Mouse (Mus musculus): ENCODE data around the gene Zmym5. TPM values are rescaled to one million over a fixed set of nuclear protein-coding genes. Genes with fewer than 3 reads are reported as not detected.
"Not testable (repeated sequence)": the region's sequence is repeated elsewhere in the genome, so short reads cannot be mapped to it uniquely, and the experiment has no call there.

Zmym5 gene
- total RNA-seq (2021), result 30.7 and 34.7 TPM in 2 replicates
- long read RNA-seq, experiment 1, full-length matches to known transcripts, result 1 of 12 reads
- long read RNA-seq, experiment 1, partial matches to known transcripts, result 3 of 12 reads
- long read RNA-seq, experiment 1, other reads (novel, unspliced or antisense), result 8 of 12 reads
- long read RNA-seq, experiment 2, partial matches to known transcripts, result 2 of 10 reads
- long read RNA-seq, experiment 2, other reads (novel, unspliced or antisense), result 8 of 10 reads

- peak; percentile 95 for DNase-seq
These were observed at the start of gene Zmym5 for GRCm38 (mm10) chr14:56811701-56812339. Zmym5 (minus strand) TSS chr14:56811716.

- no peak for DNase-seq
These were observed 38.2 kb upstream of the Zmym5 start for GRCm38 (mm10) chr14:56849681-56850080.

GRCm38 (mm10) chr14:56848322-56848721 lies 36.8 kb upstream of the Zmym5 start:
- DNase-seq, result no peak

- no peak for DNase-seq
These were observed 33.0 kb upstream of the Zmym5 start for GRCm38 (mm10) chr14:56844507-56844906.

GRCm38 (mm10) chr14:56844033-56844432 lies 32.5 kb upstream of the Zmym5 start:
- DNase-seq, result no peak

- not testable (repeated sequence) for DNase-seq
These were observed 23.1 kb upstream of the Zmym5 start for GRCm38 (mm10) chr14:56834576-56834975.

GRCm38 (mm10) chr14:56833211-56833610 lies 21.7 kb upstream of the Zmym5 start:
- peak; percentile 20 for DNase-seq

GRCm38 (mm10) chr14:56832563-56833113 lies 21.1 kb upstream of the Zmym5 start:
- no peak for DNase-seq

- DNase-seq, result no peak
These were observed 20.6 kb upstream of the Zmym5 start for GRCm38 (mm10) chr14:56832147-56832546.

GRCm38 (mm10) chr14:56830491-56831045 lies 19.1 kb upstream of the Zmym5 start:
- DNase-seq, result no peak

GRCm38 (mm10) chr14:56824562-56824961 lies 13.0 kb upstream of the Zmym5 start:
- DNase-seq, result no peak

GRCm38 (mm10) chr14:56817616-56818015 lies 6.1 kb upstream of the Zmym5 start:
- DNase-seq, result no peak

- DNase-seq, result no peak
These were observed 5.6 kb upstream of the Zmym5 start for GRCm38 (mm10) chr14:56817131-56817530.

GRCm38 (mm10) chr14:56816541-56816940 lies 5.0 kb upstream of the Zmym5 start:
- no peak for DNase-seq

- DNase-seq, result peak; percentile 80
These were observed 1.1 kb upstream of the Zmym5 start for GRCm38 (mm10) chr14:56812520-56813036.

- DNase-seq, result peak; percentile 66
These were observed 480 bp downstream of the Zmym5 start for GRCm38 (mm10) chr14:56810781-56811690.

- DNase-seq, result peak; percentile 43
These were observed 18.3 kb downstream of the Zmym5 start for GRCm38 (mm10) chr14:56793243-56793642.

GRCm38 (mm10) chr14:56784575-56784974 lies 26.9 kb downstream of the Zmym5 start:
- no peak for DNase-seq

GRCm38 (mm10) chr14:56778933-56779300 lies 32.6 kb downstream of the Zmym5 start:
- DNase-seq, result peak; percentile 15

GRCm38 (mm10) chr14:56778200-56778932 lies 33.1 kb downstream of the Zmym5 start, which contains the start of gene Pspc1:
Pspc1 (minus strand) TSS chr14:56778316.
- DNase-seq, result peak; percentile 98

All from adrenal gland, postnatal 14 days (tissue).